Mouse (Mus musculus): ENCODE results near the gene Trpm1. TPM values are rescaled to one million over a fixed set of nuclear protein-coding genes. Genes with fewer than 3 reads are reported as not detected.

The Trpm1 gene
- polyA plus RNA-seq, 1 experiment from 2014 or later, result not detected

DNA sequence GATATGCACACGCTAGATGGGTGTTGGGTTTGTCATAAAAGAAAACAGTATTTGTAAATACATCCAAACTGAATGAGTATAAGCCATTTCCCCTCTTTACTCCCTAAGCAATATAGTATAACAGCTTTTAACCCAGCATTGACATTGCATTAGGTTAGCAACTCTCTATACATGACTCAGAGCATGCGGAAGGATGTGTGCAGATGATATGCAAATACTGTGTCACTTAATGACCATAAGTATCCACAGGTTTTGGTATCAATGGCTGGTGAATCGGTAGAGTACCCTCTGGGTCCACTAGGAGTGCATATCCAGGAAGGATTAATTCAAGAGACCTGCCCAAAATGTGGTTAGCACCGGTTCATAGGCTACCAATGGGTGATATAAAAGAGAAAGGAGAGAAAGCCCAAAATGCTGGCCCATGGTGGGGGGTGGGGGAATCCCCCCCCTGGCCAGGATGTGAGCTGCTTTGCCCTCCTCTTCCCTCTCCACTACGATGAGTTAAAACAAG is 80.7 kb downstream of the Trpm1 start:
- H3K27ac ChIP-seq, result no peak overlapping the region
- no peaks in the 10 kb centered on the region for H3K36me3 ChIP-seq (ENCODE audit: inconsistent target)
- H3K79me2 ChIP-seq (ENCODE audit: inconsistent target), result no peaks in the 10 kb centered on the region
- 95% methylated on average over 5 of the region's 5 CpGs for WGBS (ENCODE audit: missing documents)
- no peak overlapping the region for H3K4me3 ChIP-seq (ENCODE audit: inconsistent target)

GRCm38 (mm10) chr7:64236521-64236920 is 82.9 kb downstream of the Trpm1 start:
- Histone ChIP-seq H3K79me2 (ENCODE audit: inconsistent target) (no peaks in the 10 kb centered on the region), H3K4me3 (ENCODE audit: inconsistent target) (no peak overlapping the region), H3K36me3 (ENCODE audit: inconsistent target) (no peaks in the 10 kb centered on the region), H3K27ac (no peak overlapping the region)
- WGBS (ENCODE audit: missing documents), result 96% methylated on average over 4 of the region's 4 CpGs

DNA sequence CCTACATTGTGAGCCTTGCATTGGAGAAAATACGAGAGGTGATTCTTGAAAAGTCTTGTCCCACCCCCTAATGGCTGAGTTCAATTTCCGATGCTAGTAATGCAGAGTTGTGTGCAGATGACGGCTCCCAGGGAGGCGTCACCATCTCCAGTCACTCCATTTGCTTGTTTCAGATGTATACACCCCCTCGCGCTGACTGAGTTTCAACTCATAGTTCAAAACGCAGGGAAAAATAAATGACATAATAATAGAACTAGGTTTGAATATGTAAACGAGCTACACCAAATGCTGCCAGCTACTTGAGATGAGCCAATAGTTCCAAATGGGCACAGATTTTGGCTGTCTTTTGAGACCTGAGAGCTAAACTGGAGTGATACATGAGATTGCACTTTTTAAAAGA is 84.1 kb downstream of the Trpm1 start:
- no peak overlapping the region for H3K4me3 ChIP-seq (ENCODE audit: inconsistent target)
- H3K79me2 ChIP-seq (ENCODE audit: inconsistent target), result no peaks in the 10 kb centered on the region
- WGBS (ENCODE audit: missing documents), result 93% methylated on average over 8 of the region's 8 CpGs
- no peaks in the 10 kb centered on the region for H3K36me3 ChIP-seq (ENCODE audit: inconsistent target)
- no peak overlapping the region for H3K27ac ChIP-seq

DNA sequence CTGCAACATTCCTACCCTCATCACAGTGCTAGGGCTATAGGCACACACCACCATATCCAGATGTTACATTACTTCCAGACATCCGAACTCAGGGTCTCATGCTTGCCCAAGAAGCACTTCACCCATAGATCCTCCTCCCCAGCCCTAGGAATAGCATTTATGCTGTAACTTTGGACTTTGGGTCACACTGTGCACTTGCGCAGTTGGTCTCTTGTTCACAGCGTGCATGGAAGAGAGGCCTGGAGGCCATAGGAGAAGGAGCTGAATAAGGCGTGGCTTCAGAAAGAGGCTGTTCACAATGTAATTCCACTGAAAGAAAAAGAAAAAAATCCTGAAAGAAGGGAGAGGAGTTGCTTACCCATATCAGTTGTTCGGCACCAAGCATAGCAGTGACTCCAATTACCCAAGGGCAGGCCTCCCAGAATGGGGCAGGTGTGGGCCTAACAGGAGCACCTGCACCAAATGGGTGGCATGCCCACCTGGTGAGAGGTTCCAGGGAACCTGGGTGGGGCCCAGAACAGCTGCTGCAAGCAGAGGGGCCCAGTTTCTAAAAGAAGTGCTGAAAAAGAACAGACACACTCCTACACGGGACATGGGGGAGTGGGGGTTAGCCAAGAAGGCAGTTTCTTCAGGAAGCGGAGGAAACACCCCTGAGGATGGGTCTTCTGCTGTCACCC is 84.9 kb downstream of the Trpm1 start:
- H3K36me3 ChIP-seq (ENCODE audit: inconsistent target), result no peaks in the 10 kb centered on the region
- WGBS (ENCODE audit: missing documents), result 94% methylated on average over 7 of the region's 7 CpGs

DNA sequence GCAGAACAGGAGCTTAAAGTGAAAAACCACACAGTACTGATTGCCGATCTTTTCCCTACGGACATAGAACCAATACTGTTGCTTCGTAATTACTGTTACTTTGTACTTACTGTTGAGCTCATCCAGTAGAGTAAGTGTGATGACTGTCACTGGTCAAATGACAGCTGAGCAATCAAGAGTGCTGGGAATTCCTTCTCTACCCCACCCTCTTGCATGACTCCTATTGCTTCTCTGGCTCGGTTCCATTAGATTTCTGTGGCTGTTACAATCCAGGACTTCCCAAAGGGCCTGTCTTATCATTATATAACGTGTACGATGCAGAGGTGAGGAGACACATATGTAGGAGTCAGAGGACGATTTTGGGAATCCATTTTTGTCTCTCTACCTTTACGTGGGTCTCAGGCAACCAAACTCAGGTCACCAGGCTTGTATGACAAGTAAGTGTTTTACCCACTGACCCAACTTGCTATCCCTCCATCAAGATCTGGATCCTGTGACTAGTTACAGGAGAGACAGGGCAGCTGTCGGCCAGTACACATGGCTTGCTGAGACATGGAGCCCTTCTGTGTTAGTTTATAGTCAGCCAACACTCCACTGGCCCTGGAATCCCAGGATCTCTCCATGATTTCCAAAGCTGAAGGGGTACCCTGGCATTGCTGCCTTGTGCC is 85.6 kb downstream of the Trpm1 start:
- WGBS (ENCODE audit: missing documents), result 91% methylated on average over 9 of the region's 9 CpGs
- H3K36me3 ChIP-seq (ENCODE audit: inconsistent target), result no peaks in the 10 kb centered on the region
- H3K27ac ChIP-seq, result no peak overlapping the region
- H3K79me2 ChIP-seq (ENCODE audit: inconsistent target), result no peaks in the 10 kb centered on the region
- H3K4me3 ChIP-seq (ENCODE audit: inconsistent target), result no peak overlapping the region

More for the DNA sequence above, 84.9 kb downstream of the Trpm1 start:
- Histone ChIP-seq H3K79me2 (ENCODE audit: inconsistent target) (no peaks in the 10 kb centered on the region), H3K4me3 (ENCODE audit: inconsistent target) (no peak overlapping the region), H3K27ac (no peak overlapping the region)

DNA sequence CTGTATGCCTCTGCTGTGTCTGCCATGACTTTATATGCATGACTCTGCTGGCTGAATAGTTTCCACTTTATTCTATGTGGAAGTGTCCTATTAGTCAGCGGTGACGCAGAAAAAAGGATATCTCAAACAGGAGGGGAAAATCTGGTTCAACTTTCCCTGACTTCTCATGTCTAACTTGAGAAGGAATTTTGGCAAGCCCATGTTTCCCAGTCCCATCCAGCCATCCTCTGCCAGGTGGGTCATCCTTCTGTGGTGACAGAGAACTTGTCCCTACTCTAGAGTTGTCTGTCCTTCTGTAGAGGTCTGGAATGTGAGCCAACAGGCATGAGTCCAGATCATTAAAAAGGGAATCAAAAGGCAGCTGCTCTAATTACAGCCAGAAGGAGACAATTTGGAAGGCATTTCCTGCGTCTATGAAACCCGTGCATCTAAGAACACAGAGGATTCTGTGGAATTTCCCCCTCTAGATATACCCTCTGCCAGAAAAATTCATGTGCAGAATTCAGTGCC is 86.2 kb downstream of the Trpm1 start:
- H3K27ac ChIP-seq, result no peak overlapping the region
- H3K79me2 ChIP-seq (ENCODE audit: inconsistent target), result no peaks in the 10 kb centered on the region
- WGBS (ENCODE audit: missing documents), result 83% methylated on average over 4 of the region's 4 CpGs
- no peaks in the 10 kb centered on the region for H3K36me3 ChIP-seq (ENCODE audit: inconsistent target)
- H3K4me3 ChIP-seq (ENCODE audit: inconsistent target), result no peak overlapping the region

- 94% methylated on average over 3 of the region's 4 CpGs for WGBS (ENCODE audit: missing documents)
- Histone ChIP-seq H3K79me2 (ENCODE audit: inconsistent target) (no peaks in the 10 kb centered on the region), H3K4me3 (ENCODE audit: inconsistent target) (no peak overlapping the region), H3K27ac (no peak overlapping the region), H3K36me3 (ENCODE audit: inconsistent target) (no peaks in the 10 kb centered on the region)
Measured at GRCm38 (mm10) chr7:64242424-64242823, 88.8 kb downstream of the Trpm1 start.

- H3K27ac ChIP-seq, result no peak overlapping the region
- H3K36me3 ChIP-seq (ENCODE audit: inconsistent target), result no peaks in the 10 kb centered on the region
- no peaks in the 10 kb centered on the region for H3K79me2 ChIP-seq (ENCODE audit: inconsistent target)
- H3K4me3 ChIP-seq (ENCODE audit: inconsistent target), result no peak overlapping the region
- 96% methylated on average over 6 of the region's 6 CpGs for WGBS (ENCODE audit: missing documents)
Measured at GRCm38 (mm10) chr7:64244371-64244770, 90.7 kb downstream of the Trpm1 start.

- Histone ChIP-seq H3K36me3 (ENCODE audit: inconsistent target) (no peaks in the 10 kb centered on the region), H3K27ac (no peak overlapping the region), H3K79me2 (ENCODE audit: inconsistent target) (no peaks in the 10 kb centered on the region), H3K4me3 (ENCODE audit: inconsistent target) (no peak overlapping the region)
- 96% methylated on average over 4 of the region's 4 CpGs for WGBS (ENCODE audit: missing documents)
Measured at GRCm38 (mm10) chr7:64246713-64247112, 93.1 kb downstream of the Trpm1 start.

GRCm38 (mm10) chr7:64248352-64248751 is 94.7 kb downstream of the Trpm1 start:
- Histone ChIP-seq H3K79me2 (ENCODE audit: inconsistent target) (no peaks in the 10 kb centered on the region), H3K27ac (no peak overlapping the region), H3K36me3 (ENCODE audit: inconsistent target) (no peaks in the 10 kb centered on the region), H3K4me3 (ENCODE audit: inconsistent target) (no peak overlapping the region)
- WGBS (ENCODE audit: missing documents), result 0% methylated on average over 1 of the region's 1 CpGs

GRCm38 (mm10) chr7:64249715-64250114 is 96.1 kb downstream of the Trpm1 start:
- H3K27ac ChIP-seq, result no peak overlapping the region
- no peaks in the 10 kb centered on the region for H3K36me3 ChIP-seq (ENCODE audit: inconsistent target)
- no peak overlapping the region for H3K4me3 ChIP-seq (ENCODE audit: inconsistent target)
- no peaks in the 10 kb centered on the region for H3K79me2 ChIP-seq (ENCODE audit: inconsistent target)
- 16% methylated on average over 4 of the region's 4 CpGs for WGBS (ENCODE audit: missing documents)

GRCm38 (mm10) chr7:64250417-64250816 is 96.8 kb downstream of the Trpm1 start:
- WGBS (ENCODE audit: missing documents), result 85% methylated on average over 7 of the region's 7 CpGs

DNA sequence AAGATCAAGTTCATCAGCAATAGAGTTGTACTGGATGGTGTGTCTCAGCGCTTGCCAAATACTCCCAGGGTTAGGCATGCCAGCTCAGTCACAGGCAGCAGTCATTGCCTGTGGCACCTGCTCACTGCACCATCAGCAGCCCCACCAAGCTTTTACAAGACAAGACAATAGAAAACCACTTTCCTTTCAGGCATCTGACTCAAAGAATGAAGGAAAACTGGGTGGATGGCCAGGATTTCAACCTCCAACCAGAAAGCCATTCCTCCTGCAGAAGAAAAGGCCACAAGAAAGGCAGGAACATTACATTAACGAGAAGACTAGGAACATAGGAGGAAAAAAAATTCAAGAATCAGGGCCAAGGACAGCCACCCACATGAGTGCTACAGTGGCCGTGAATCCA is 100.1 kb downstream of the Trpm1 start:
- H3K36me3 ChIP-seq (ENCODE audit: inconsistent target), result no peaks in the 10 kb centered on the region
- WGBS (ENCODE audit: missing documents), result 97% methylated on average over 3 of the region's 3 CpGs

More at GRCm38 (mm10) chr7:64250417-64250816, 96.8 kb downstream of the Trpm1 start:
- Histone ChIP-seq H3K36me3 (ENCODE audit: inconsistent target) (no peaks in the 10 kb centered on the region), H3K4me3 (ENCODE audit: inconsistent target) (no peak overlapping the region), H3K79me2 (ENCODE audit: inconsistent target) (no peaks in the 10 kb centered on the region), H3K27ac (no peak overlapping the region)

DNA sequence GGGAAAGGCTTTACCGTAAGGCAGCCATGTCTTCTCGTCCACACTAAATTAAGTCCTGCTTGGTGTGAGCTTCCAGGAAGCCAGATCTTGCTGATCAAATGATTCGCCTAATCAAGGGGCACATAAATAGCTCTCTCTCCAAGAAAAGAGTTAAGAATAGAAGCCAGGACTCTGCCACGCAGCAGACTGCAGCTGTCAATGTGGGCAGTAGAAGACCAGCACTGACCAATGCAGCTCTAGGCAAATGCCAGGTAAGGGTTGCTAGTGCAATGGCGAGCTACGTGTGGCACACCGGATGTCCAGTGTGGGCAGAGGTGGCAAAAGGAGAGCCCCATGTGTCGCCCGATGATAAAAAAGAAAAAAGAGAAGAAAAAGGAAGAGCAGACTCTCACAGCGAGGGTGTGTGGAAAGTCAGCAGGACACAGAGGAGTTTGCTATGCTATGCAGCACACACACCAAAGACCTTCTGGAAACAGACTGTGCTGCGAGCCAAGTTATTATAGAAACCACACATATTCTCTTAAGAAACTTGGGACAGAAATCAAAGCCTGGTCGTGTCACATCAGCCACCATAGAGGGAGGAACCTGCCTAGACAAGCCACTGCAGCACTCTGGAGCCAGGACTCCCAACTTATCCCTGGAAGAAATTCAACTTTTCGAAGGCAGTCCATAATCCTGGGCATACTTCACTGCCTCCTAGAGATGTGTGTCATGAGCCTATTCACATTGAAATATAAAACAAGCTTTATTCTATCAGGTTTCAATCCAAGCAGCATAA is 112.1 kb downstream of the Trpm1 start:
- Histone ChIP-seq H3K79me2 (ENCODE audit: inconsistent target) (no peaks in the 10 kb centered on the region), H3K36me3 (ENCODE audit: inconsistent target) (no peaks in the 10 kb centered on the region), H3K4me3 (ENCODE audit: inconsistent target) (no peak overlapping the region), H3K27ac (no peak overlapping the region)
- 94% methylated on average over 13 of the region's 13 CpGs for WGBS (ENCODE audit: missing documents)

More for the DNA sequence above, 100.1 kb downstream of the Trpm1 start:
- no peaks in the 10 kb centered on the region for H3K79me2 ChIP-seq (ENCODE audit: inconsistent target)
- H3K27ac ChIP-seq, result no peak overlapping the region
- no peak overlapping the region for H3K4me3 ChIP-seq (ENCODE audit: inconsistent target)

Data from macrophage (primary cell).